Mouse (Mus musculus): ENCODE results near the gene Zfp771. TPM values are rescaled to one million over a fixed set of nuclear protein-coding genes. Genes with fewer than 3 reads are reported as not detected.
"Not testable (repeated sequence)": the region's sequence is repeated elsewhere in the genome, so short reads cannot be mapped to it uniquely, and the experiment has no call there.

Zfp771 gene
- total RNA-seq, 2 experiments from 2014 or later = 15.8 to 16.8 TPM

- DNase-seq = no peak
Measured at GRCm38 (mm10) chr7:127217901-127218642, 26.0 kb upstream of the Zfp771 start.

- no peak for DNase-seq
Measured at GRCm38 (mm10) chr7:127218670-127219069, 25.4 kb upstream of the Zfp771 start.

DNA sequence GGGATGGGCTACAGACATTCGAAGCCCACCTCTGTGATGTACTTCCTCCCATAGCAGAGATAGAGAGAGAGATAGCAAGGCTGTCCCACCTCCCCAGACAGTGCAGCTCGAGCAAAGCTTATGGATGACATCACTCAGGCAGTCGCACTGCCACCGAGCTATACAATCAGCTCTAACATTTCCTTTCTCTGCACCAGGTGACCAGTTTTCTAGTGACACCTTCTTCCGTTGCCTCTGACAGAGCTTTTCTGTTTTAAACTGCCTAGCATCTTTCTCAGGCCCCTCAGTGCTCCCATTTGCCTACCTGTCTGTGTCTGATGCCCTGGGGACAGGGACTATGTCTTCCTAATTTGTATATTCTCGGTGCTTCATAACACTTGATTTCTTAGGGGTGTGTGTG is 23.6 kb upstream of the Zfp771 start:
- no peak for DNase-seq

DNA sequence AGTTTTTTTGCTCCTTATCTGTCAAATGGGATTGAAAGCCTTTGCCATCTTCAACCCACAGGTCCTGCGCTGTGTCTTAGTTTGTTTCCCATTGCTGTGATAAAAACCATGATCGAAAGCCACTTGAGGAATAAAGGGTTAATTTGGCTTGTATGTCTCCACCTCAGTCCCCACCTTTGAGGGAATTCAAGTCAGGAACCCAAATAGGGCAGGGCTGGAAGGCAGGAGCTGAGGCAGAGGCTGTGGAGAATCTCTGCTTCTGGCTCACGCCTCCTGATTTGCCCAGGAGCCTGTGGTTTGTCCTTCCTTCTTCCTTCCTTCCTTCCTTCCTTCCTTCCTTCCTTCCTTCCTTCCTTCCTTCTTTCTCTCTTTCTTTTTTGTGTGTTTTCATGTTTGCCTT is 21.0 kb upstream of the Zfp771 start:
- DNase-seq = no peak

- no peak for DNase-seq
Measured at GRCm38 (mm10) chr7:127223515-127224478, 20.3 kb upstream of the Zfp771 start.

DNA sequence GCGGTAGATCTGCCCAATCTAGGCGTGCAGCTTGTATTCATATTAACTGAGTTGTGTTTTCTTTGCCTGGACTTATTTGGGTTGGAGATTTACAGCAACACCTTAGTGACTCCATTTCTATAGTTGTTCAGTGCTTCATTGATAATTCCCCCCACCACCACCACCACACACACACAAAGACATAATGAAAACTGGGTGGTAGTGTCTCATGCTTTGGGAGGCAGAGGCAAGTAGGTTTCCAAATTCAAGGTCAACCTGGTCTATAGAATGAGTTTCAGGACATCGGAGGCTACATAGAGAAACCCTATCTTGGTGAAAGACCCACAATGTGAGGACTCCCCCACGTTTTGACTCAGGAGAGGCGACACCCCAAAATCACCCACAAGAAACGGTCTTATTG is 19.5 kb upstream of the Zfp771 start:
- no peak for DNase-seq

- DNase-seq = no peak
Measured at GRCm38 (mm10) chr7:127225147-127225995, 18.7 kb upstream of the Zfp771 start.

DNA sequence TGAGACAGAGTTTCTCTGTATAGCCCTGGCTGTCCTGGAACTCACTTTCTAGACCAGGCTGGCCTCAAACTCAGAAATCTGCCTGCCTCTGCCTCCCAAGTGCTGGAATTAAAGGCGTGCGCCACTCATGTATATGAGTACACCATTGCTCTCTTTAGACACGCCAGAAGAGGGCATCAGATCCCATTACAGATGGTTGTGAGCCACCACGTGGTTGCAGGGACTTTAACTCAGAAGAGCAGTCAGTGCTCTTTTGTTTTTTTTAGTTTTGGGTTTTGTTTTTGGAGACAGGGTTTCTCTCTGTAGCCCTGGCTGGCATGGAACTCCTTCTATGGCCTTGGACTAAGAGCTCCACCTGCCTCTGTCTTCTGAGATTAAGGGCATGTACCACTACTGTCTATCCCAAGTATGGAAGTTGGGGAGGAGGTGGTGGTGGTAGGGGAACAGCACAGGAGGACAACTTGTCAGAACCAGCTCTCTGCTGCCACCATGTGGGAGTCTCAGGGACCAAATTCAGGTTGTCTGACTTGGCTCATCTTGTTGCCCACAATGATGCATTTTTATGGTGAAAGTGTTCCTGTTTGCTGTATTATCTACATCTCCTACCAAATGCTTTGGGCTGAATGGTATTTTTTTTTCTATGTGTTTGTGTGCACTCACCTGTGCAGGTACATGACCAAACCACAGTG is 15.3 kb upstream of the Zfp771 start:
- peak; percentile 72 for DNase-seq

DNA sequence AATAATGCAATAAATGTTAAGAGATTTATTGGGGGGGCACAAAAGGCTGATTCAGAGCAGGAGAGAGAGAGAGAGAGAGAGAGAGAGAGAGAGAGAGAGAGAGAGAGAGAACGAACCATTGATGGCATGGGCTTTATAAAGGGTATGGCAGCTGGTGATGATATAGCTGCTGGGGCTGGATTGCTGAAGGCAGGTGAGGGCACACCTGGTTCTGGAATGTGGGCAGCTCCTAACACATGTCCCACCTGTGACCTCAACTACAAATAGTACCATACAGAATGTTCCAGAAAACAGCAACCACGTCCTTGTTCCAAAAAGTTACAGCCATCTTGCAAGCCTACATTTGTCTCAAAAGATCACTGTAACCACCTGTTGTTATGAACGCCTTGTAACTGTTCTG is 12.7 kb upstream of the Zfp771 start:
- DNase-seq = no peak

DNA sequence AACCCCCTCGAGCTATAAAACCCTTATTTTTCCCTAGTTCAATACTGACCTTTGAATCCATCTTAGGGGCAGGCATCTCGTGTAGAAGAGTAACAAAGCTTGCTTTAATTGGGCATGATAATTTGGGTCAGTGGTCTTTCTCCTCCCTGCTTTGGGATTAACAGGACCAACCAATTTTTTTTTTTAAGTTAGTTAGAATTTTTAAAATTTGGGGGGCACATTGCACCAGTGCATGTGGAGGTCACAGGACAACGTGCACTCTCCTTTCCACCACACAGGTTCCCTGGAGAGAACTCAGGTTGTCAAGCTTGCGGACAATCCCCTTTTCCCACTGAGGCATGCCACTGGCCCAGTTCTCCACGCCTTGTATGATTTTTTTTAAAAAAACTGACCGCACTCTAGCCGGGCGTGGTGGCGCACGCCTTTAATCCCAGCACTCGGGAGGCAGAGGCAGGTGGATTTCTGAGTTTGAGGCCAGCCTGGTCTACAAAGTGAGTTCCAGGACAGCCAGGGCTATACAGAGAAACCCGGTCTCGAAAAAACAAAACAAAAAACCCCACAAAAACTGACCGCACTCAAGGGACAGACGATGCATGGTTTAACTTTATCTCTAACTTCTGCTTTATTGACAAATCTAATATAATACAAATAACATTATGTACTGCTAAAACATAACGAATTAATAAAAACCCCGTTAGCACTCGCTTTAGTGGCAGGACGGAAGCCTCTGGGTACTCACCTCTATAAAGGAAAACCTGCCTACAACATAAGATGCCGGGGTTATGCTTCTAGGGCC is 12.1 kb upstream of the Zfp771 start:
- DNase-seq = no peak

- peak; percentile 84 for DNase-seq
Measured at GRCm38 (mm10) chr7:127232622-127233367, 11.3 kb upstream of the Zfp771 start, which contains the start of the genes Zfp553 and Sept1. TSS of gene Zfp553 (plus strand) at chr7:127233061. TSS of gene Sept1 (minus strand) at chr7:127233130.

DNA sequence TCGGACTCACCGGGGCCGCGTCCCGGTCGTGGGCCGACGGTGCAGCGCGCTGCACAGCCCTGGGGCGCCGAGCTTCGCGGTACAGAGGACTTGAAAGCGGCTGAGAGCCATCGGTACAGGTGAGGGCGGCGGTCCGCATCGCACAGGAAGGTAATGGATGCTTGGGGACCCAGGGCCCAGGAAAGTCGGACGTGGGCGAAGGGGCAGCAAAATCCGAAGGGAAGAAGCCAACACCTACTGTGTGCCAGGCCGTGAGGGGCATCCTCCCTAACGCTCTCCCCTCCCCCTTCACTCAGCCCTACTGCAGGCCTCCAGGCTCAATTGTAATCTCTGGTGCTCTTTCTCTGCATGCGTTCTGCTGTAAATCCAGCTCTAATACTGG is 10.7 kb upstream of the Zfp771 start:
- DNase-seq = no peak

DNA sequence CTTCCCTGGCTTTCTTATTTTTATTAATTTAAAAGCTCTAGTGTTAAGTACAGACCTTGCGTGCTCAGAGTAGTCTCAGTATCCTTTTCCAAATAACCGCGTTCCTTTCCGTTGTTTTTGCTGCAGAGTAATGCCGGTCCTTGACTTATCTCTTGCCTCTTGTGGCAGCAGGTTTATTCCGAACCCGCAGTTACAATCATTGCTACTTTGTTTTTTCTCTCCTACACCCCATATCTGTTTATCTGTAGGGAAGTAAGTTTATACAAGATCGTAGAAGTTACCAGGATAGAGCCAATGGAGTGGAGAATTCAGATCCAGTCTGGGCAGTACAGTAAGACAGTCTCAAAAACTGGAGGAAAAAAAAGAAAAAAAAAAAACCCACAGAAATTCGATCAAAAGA is 10.3 kb upstream of the Zfp771 start:
- no peak for DNase-seq

DNA sequence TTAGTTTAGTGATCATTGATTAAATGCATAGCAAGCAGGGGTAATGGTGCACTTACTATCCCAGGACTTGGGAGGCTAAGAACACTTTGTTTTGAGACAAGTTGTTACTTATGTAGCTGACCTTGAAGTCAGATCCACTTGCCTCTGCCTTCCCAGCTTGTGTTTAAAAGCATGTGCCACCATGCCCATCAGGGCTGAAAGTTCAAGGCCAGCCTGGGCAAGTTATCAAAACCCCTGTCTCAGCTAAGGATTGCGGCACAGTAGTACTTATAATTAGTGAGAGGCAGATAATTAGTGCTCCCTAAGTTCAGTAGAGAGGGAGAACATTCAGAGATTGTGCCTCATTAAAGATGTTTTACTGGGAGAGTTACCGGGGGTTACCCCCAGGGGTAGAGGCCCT is 9.3 kb upstream of the Zfp771 start:
- no peak for DNase-seq

DNA sequence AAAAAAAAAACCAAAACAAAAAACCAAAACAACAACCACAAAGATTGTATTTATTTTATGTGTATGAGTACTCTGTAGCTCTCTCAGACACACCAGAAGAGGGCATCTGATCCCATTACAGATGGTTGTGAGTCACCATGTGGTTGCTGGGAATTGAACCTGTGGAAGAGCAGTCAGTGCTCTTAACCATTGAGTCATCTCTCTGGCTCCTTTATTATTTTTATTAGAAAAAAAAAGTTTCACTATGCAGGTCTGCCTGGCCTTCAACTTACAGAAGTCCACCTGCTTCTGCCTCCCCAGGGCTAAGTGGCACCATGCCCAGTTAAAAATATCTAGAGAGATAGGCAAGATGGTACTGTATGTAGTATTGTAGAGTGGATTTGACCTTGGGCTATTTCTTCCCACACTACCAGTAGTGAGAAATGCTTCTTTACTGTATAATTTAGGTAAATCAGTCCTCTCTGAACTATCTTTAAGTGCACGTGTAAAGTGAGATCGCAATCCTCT is 660 bp upstream of the Zfp771 start:
- DNase-seq = no peak

GRCm38 (mm10) chr7:127244658-127245510 is 810 bp downstream of the Zfp771 start:
- peak; percentile 68 for DNase-seq

DNA sequence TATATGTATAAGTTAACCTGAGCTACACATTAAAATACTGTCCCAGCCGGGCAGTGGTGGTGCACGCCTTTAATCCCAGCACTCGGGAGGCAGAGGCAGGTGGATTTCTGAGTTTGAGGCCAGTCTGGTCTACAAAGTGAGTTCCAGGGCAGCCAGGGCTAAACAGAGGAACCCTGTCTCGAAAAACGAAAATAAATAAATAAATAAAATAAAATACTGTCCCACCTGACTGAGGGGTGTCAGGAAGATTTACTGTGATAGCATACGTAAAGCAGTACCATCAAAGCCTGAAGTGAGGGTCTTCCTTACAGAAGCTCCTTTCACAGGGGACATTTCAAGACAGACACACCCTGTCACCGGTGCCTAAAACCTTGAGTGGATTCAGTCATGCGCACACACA is 6.4 kb downstream of the Zfp771 start:
- not testable (repeated sequence) for DNase-seq

GRCm38 (mm10) chr7:127252414-127252813 is 8.3 kb downstream of the Zfp771 start:
- DNase-seq = no peak

DNA sequence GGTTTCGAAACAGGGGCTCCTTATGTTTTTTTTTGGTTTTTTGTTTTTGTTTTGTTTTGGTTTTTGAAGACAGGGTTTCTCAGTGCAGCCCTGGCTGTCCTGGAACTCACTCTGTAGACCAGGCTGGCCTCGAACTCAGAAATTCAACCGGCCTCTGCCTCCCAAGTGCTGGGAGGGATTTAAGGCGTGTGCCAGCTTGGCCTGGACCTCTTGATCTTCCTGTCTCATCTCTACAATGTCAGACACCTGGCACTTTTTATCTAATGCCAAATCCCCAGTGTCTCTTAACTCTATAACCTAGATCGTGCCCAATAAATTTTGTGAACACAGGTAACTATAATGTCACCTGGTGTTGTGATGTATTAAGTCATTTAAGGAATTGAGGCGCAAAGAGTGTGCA is 9.3 kb downstream of the Zfp771 start:
- no peak for DNase-seq

Measured in gastrocnemius, postnatal 25 days (tissue).